Mouse (Mus musculus) hindbrain, embryonic 15.5 days (tissue): ENCODE measurements around the gene Ganab. TPM values are rescaled to one million over a fixed set of nuclear protein-coding genes. Genes with fewer than 3 reads are reported as not detected.

Source experiments
- ATAC-seq: fragments of 200-750 bp; cut with Nextera tagmentation; 2 replicates; pipeline ENCODE4 v1.8.0; 2017; ENCODE audit warnings: low read depth, moderate number of reproducible peaks, moderate TSS enrichment; ENCODE audit not compliant: low FRiP score
- H3K27ac ChIP-seq: fragments of 300-500 bp; sonication (generic); replicated peaks from 2 replicates; pipeline ENCODE4 v1.5.1; 2015; ENCODE audit warnings: mild to moderate bottlenecking, inconsistent platforms
- H3K27me3 ChIP-seq: fragments of 300-500 bp; sonication (generic); 2 replicates; pipeline ENCODE4 v1.6.1; 2015; ENCODE audit warnings: control low read depth, inconsistent platforms
- H3K36me3 ChIP-seq: fragments of 300-500 bp; sonication (generic); 2 replicates; pipeline ENCODE4 v1.6.1; 2015; ENCODE audit warnings: control low read depth, inconsistent platforms
- H3K4me1 ChIP-seq: fragments of 300-500 bp; sonication (generic); replicated peaks from 2 replicates; pipeline ENCODE4 v1.6.1; 2015; ENCODE audit warnings: control low read depth, inconsistent platforms
- H3K4me2 ChIP-seq: fragments of 300-500 bp; sonication (generic); 2 replicates; pipeline ENCODE4 v1.6.1; 2015; ENCODE audit warnings: moderate library complexity, mild to moderate bottlenecking, inconsistent platforms
- H3K4me3 ChIP-seq: fragments of 300-500 bp; sonication (generic); 2 replicates; pipeline ENCODE4 v1.5.1; 2015; ENCODE audit warnings: mild to moderate bottlenecking, inconsistent platforms
- H3K9ac ChIP-seq: fragments of 300-500 bp; sonication (generic); 2 replicates; pipeline ENCODE4 v1.6.1; 2015; ENCODE audit warnings: inconsistent platforms
- H3K9me3 ChIP-seq: fragments of 300-500 bp; sonication (generic); 2 replicates; pipeline ENCODE4 v1.6.1; 2016; ENCODE audit warnings: control low read depth, inconsistent platforms
- WGBS: fragments of 180-500 bp; shearing (Covaris S2); methylation state at CpG from one replicate; pipeline ENCODE4 v1.1.7; 2015; 5-methylcytosine and 5-hydroxymethylcytosine counted together
- polyA plus RNA-seq: library from polyadenylated mRNA; unstranded; fragments of >200 nt; fragmentation: Nextera tagmentation; extraction: Ambion mirVana; gene quantifications from 2 replicates; pipeline ENCODE4 v1.2.1, GENCODE M21; 2015

Ganab gene
- polyA plus RNA-seq, 1 experiment from 2014 or later: 83.0 TPM

DNA sequence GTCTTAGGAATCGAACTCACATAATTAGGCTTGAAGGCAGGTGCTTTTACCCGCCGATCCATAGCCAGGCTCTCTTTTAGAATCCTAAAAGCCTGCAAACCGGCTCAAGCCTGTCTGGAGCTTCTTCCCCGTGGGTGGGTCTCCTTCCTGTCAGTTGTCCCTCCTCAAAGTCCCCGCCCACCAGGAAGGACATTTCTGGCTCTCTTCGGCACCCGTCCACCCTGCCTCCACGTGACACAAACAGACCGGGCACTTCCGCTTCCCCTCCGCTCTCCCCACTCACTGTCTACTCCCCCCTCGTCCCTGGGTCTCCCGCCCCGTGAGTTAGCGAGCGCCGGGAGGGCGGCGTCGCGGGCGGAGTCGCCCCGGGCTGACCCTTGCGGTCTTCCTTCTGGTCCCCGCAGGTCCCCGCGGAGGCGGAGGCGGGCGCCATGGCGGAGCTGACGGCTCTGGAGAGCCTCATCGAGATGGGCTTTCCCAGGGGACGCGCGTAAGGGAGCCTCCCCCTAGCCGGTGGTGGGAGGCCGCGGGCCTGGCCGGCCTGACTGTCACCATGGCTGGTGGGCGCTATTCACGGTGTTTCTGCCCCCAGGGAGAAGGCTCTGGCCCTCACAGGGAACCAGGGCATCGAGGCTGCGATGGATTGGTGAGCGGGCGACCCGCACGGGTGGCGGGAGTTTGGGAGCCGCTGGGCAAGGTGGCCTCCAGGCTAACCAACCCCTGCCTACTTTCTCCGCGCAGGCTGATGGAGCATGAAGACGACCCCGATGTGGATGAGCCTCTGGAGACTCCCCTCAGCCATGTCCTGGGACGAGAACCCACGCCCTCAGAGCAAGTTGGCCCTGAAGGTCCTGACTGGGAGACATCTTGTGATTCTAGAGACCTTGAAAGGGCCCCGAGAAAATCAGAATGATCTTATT lies 26.3 kb upstream of the Ganab start, which contains the start of gene Ubxn1:
Gene Ubxn1, plus strand, starts transcription at position 230 of the 920 bp plus-strand sequence.
- peak within 1 kb of the TSS; percentile 92 for H3K4me2 ChIP-seq
- peaks cover 28% of the 10 kb centered on the region for H3K36me3 ChIP-seq
- H3K9me3 ChIP-seq: no peaks in the 10 kb centered on the region
- peak within 1 kb of the TSS; percentile 92 for H3K4me3 ChIP-seq
- H3K27me3 ChIP-seq: no peaks in the 10 kb centered on the region
- H3K27ac ChIP-seq: peak within 1 kb of the TSS; percentile 81
- under 1% methylated on average over 59 of the region's 59 CpGs for WGBS
- peaks cover 16% of the 10 kb centered on the region for H3K4me1 ChIP-seq
- peak; percentile 97 for ATAC-seq
- H3K9ac ChIP-seq: peak within 1 kb of the TSS; percentile 99

DNA sequence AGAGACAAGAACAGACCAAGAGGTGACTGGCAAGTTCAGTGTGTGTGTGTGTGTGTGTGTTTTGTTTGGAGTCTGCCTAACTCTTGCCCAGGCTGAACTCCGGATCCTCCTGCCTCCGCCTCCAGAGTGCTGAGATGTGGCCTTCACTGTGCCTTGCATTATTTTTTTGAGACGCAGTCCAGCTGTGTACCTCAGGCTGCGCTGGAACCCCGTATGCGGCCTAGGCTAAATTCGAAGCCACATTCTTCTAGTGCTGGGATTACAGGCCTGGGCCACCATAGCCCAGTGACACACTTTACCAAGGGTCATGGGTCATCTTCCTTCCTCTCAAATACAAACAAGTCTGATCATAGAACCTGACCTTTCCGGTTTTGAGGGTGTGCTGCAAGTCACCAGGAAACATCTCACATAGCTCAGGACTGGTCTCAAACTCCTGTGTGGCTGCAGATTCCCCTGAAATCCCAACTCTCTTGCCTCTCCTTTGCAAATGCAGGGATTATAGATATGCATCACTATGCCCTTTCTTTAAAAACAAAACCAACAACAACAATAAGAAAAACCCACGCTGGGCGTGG lies 25.5 kb upstream of the Ganab start:
- WGBS: 79% methylated on average over 10 of the region's 10 CpGs
- H3K27ac ChIP-seq: 0 out of 2 replicates have a peak overlapping the region, but pooled peaks have one; percentile 81
- H3K27me3 ChIP-seq: no peaks in the 10 kb centered on the region
- H3K9me3 ChIP-seq: no peaks in the 10 kb centered on the region
- peaks cover 16% of the 10 kb centered on the region for H3K4me1 ChIP-seq
- ATAC-seq: no peak
- H3K36me3 ChIP-seq: peaks cover 33% of the 10 kb centered on the region
- peak overlapping the region; percentile 92 for H3K4me2 ChIP-seq
- peak overlapping the region; percentile 92 for H3K4me3 ChIP-seq
- peak overlapping the region; percentile 99 for H3K9ac ChIP-seq

DNA sequence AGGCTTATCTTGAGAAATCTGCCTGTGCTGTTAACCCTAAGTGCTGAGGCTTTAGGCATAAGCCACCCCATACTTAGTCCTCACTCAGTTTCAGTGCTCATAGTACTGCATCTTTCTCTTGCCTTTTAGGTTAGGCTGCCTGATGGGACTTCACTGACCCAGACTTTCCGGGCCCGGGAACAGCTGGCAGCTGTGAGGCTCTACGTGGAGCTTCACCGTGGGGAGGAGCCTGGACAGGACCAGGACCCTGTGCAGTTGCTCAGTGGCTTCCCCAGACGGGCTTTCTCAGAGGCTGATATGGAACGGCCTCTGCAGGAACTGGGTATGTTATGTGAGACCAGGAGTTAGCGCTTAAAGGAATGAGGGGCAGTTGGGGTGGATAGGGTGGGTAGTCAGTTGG lies 22.8 kb upstream of the Ganab start:
- Histone ChIP-seq H3K9ac (no peak overlapping the region), H3K36me3 (peaks cover 33% of the 10 kb centered on the region), H3K9me3 (no peaks in the 10 kb centered on the region), H3K4me3 (no peak overlapping the region), H3K27me3 (no peaks in the 10 kb centered on the region), H3K4me2 (no peak overlapping the region), H3K4me1 (peaks cover 26% of the 10 kb centered on the region), H3K27ac (no peak overlapping the region)
- no peak for ATAC-seq
- WGBS: 95% methylated on average over 7 of the region's 7 CpGs

DNA sequence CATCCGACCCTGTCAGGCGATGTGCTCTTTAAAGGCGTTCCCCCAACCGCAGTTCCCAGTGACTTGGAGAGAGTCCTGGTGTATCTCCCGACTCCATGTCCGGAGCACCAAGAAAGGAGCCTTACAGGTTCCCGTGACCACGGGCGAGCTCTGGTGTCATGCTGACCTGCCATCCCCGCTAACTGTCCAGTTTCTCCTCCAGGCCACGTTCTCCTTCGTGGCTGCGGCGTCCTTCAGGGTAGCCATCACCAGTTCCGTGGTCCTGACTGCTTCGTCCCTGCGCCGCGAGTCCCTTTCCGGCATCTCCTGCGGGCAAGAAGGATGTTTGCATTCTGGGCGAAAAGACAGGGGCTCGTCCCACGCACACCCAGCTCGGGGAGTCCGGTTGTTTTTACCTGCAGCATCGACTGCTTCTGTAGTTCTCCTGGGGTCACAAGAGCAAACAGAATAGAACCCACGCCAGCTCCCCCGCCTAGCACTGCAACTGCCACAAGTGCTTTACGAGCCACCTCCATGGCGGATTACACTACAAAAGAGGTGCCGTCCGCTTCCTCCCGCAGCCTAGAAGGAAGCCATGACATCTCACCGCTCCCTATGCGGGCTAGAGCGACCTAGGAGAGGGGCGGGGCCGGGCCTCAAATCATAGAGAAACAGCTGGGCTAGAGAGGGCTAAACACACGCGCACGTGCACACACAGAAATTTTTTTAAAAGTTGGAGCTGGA lies 17.4 kb upstream of the Ganab start, which contains the start of gene Uqcc3:
Gene Uqcc3, minus strand, starts transcription at position 613 of the 723 bp plus-strand sequence.
- H3K27ac ChIP-seq: peak within 1 kb of the TSS; percentile 90

DNA sequence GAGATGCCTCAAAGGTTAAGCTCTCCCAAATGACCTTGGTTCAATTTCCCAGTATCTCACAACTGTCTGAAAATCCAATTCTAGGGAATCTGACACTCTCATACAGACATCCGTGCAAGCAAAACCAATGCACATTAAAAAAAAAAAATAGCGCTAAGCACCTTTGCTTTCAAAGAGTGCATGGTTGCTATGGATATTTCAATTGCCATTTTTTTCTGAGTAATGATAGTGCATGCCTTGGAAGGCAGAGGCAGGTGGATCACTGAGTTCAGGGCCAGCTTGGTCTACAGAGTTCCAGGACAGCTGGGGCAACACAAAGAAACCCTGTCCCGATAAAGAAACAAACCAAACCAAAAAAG lies 16.9 kb upstream of the Ganab start:
- Histone ChIP-seq H3K36me3 (peaks cover 10% of the 10 kb centered on the region), H3K4me2 (peak overlapping the region; percentile 92), H3K9me3 (no peaks in the 10 kb centered on the region), H3K27ac (peak overlapping the region; percentile 90), H3K4me3 (peak overlapping the region; percentile 87), H3K4me1 (peaks cover 14% of the 10 kb centered on the region), H3K27me3 (no peaks in the 10 kb centered on the region), H3K9ac (peak overlapping the region; percentile 94; the same call in 1 of the 2 replicates)
- WGBS: 15% methylated on average over 3 of the region's 3 CpGs
- no peak for ATAC-seq

More for the DNA sequence above, 17.4 kb upstream of the Ganab start, which contains the start of gene Uqcc3:
- peaks cover 14% of the 10 kb centered on the region for H3K4me1 ChIP-seq
- H3K4me2 ChIP-seq: peak within 1 kb of the TSS; percentile 92
- ATAC-seq: peak; percentile 96
- peak within 1 kb of the TSS; percentile 87 for H3K4me3 ChIP-seq
- WGBS: under 1% methylated on average over 42 of the region's 42 CpGs
- H3K36me3 ChIP-seq: peaks cover 15% of the 10 kb centered on the region
- H3K9ac ChIP-seq: peak within 1 kb of the TSS; percentile 94
- H3K9me3 ChIP-seq: no peaks in the 10 kb centered on the region
- H3K27me3 ChIP-seq: no peaks in the 10 kb centered on the region

DNA sequence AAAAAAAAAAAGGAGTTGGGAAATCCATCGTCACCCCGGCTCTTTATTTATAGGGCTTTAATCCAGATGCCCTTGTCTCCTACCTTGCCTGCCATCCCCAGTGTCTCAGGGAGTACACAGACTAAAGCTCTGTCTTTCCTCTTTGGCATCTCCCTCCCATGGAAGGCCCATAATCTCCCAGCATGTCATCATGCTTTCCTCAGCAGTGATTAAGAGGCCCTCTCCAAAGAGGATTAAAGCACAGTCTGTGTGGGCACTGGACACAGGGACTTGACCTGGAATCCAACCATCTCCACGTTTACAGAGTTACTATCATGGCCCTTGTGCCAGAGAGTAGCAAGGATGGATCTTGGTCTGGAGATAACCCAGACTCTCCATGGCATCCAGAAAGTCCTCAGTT lies 14.3 kb upstream of the Ganab start, which contains the start of the genes Lbhd1 and Gm49403:
Gene Lbhd1, plus strand, starts transcription at position 117 of the 400 bp plus-strand sequence.
Gene Gm49403, plus strand, starts transcription at position 315 of the 400 bp plus-strand sequence.
- no peak for ATAC-seq
- Histone ChIP-seq H3K9ac (no peak within 1 kb of the TSS), H3K4me3 (no peak within 1 kb of the TSS), H3K36me3 (no peaks in the 10 kb centered on the region), H3K27me3 (no peaks in the 10 kb centered on the region), H3K27ac (no peak within 1 kb of the TSS), H3K4me1 (peaks cover 23% of the 10 kb centered on the region), H3K9me3 (no peaks in the 10 kb centered on the region), H3K4me2 (no peak within 1 kb of the TSS)
- 74% methylated on average over 3 of the region's 3 CpGs for WGBS

DNA sequence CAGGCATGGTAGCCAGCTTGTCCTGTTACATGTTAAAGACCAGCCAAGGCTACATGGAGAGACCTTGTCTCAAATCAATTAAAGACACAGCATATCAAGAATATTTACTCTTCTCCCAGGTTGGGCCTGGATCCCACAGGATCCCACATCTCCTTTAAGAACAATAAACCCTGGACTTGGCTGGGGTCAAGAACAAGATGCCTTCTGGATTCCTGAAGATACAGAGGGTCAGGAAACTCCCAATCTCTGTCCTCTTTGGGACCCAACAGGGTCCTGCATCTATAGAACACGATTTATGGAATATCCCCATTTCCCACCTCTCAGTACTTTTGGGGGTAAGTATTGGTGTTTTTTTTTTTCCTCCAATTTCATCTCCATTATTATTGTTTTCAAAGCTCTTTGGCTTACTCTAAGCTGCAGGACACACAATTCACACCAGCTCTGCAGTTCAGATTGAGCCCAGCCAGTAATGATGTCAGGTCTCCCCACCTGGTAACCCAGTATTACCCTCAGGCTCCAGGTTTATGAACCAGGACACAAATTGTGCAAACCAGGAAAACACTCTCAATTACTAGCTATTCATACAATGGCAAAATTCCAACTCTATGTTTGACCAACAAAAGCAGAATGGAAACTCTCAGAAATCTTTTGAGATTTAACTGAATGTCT lies 10.8 kb upstream of the Ganab start:
- H3K9ac ChIP-seq: no peak overlapping the region
- no peaks in the 10 kb centered on the region for H3K9me3 ChIP-seq
- H3K27ac ChIP-seq: no peak overlapping the region
- ATAC-seq: no peak
- H3K27me3 ChIP-seq: no peaks in the 10 kb centered on the region
- H3K4me2 ChIP-seq: peak overlapping the region; percentile 79
- peaks cover 17% of the 10 kb centered on the region for H3K4me1 ChIP-seq
- 0 out of 2 replicates have a peak, but pooled peaks cover 6% of the 10 kb centered on the region for H3K36me3 ChIP-seq
- WGBS: 55% methylated on average over 1 of the region's 1 CpGs
- H3K4me3 ChIP-seq: no peak overlapping the region; the same call in 1 of the 2 replicates

DNA sequence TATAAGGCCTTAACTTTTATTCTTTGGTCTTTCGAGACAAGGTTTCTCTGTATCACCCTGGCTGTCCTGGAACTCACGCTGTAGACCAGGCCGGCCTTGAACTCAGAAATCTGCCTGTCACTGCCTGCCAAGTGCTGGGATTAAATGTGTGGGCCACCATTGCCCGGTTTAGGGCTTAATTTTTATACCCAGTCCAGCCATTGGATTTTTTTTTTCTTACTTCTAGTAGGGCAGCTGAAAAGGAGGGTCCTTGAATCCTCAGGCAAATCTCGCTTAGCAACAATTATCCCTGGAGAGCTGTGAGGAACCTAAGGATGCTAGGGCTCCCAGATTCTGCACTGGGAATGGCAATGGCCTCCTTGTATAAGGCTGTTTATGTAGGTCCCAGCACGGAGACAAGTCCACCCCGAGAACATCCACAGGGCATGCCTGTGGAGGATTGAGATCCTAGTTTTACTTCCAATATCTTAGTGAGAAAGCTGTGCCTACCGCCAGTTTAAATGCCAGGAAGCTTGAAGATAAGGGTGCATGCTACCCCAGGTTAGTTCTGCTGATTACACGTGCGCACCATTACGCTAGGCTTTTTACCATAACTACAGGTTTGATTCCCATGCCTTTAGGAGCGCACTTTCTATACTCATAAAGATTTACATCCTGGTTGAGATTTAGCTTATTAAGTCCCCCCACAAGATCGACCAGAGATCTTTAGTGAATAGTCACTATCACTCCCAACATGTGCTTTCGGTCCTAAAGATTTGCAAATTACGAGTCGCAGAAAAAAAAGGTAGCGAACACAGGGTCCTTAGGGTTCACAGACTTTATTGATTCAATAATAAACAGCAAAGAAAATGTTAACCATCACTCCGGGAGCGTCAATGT lies 10.0 kb upstream of the Ganab start:
- Histone ChIP-seq H3K27ac (peak overlapping the region; percentile 86), H3K4me2 (peak overlapping the region; percentile 79), H3K27me3 (no peaks in the 10 kb centered on the region), H3K9ac (peak overlapping the region; percentile 69), H3K9me3 (no peaks in the 10 kb centered on the region), H3K4me1 (peaks cover 17% of the 10 kb centered on the region), H3K4me3 (peak overlapping the region; percentile 57), H3K36me3 (0 out of 2 replicates have a peak, but pooled peaks cover 6% of the 10 kb centered on the region)
- 16% methylated on average over 19 of the region's 19 CpGs for WGBS
- ATAC-seq: no peak

DNA sequence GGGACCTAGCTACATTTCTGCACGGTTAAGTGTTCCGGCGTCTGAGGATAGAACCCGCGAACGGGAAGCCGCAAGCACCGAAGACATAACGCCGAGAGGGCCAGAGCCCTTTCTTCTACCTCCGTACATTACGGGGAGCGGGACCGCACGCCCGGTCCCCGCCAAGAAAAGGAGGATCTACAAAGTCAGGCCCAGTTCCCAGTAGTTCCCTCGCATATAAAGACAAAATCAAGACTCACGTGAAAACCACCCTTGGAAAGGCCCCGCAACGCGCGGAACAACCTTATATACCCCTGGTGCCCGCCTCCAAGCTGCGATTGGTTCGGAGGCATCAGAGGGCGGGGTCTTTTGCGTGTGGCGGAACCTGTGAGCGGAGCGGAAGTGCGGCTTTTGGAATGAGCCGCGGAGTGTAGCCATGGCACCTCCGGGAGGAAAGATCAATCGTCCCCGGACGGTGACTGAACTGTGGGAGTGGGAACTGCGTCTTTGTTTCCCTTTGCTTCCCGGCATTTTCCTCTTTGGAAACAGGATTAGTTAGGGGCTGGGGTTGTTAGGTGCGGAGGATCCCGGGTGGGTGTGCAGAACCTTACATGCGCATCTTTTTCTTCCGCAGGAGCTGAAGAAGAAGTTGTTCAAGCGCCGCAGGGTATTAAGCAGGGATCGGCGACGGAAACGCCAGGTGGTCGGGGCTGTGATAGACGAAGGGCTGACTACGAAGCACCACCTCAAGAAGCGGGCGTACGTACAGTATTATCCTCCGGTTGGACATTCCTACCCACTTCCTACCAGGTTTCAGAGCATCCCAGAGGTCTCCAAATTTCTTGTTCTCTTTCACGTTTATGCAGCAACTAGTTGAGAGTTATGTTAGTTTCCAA lies 9.1 kb upstream of the Ganab start, which contains the start of the genes 1810009A15Rik and Gm49416:
Gene 1810009A15Rik, plus strand, starts transcription at position 343 of the 875 bp plus-strand sequence.
Gene Gm49416, plus strand, starts transcription at position 416 of the 875 bp plus-strand sequence.
- Histone ChIP-seq H3K9ac (peak within 1 kb of the TSS; percentile 69), H3K9me3 (no peaks in the 10 kb centered on the region), H3K4me1 (peaks cover 23% of the 10 kb centered on the region), H3K36me3 (0 out of 2 replicates have a peak, but pooled peaks cover 6% of the 10 kb centered on the region), H3K27ac (peak within 1 kb of the TSS; percentile 86), H3K4me3 (peak within 1 kb of the TSS; percentile 57), H3K4me2 (peak within 1 kb of the TSS; percentile 79), H3K27me3 (no peaks in the 10 kb centered on the region)
- under 1% methylated on average over 58 of the region's 58 CpGs for WGBS
- ATAC-seq: peak; percentile 95
